Mouse (Mus musculus) thymus, postnatal 25 days (tissue): Measurements from ENCODE around the gene Pm20d1.

ENCODE experiments used
- DNase-seq: peaks from one replicate; pipeline ENCODE4 v3.0.0; 2022

Pm20d1 gene

GRCm38 (mm10) chr1:131795171-131795570 lies 2.0 kb upstream of the Pm20d1 start:
- DNase-seq, result no peak

GRCm38 (mm10) chr1:131800001-131800400 lies 2.8 kb downstream of the Pm20d1 start:
- no peak for DNase-seq

GRCm38 (mm10) chr1:131801071-131801470 lies 3.9 kb downstream of the Pm20d1 start:
- no peak for DNase-seq

- no peak for DNase-seq
Observed at GRCm38 (mm10) chr1:131802652-131803051, 5.5 kb downstream of the Pm20d1 start.

GRCm38 (mm10) chr1:131804166-131804565 lies 7.0 kb downstream of the Pm20d1 start:
- DNase-seq, result no peak

GRCm38 (mm10) chr1:131808986-131809385 lies 11.8 kb downstream of the Pm20d1 start:
- no peak for DNase-seq

- DNase-seq, result no peak
Observed at GRCm38 (mm10) chr1:131809651-131810050, 12.5 kb downstream of the Pm20d1 start.

- no peak for DNase-seq
Observed at GRCm38 (mm10) chr1:131811393-131811792, 14.2 kb downstream of the Pm20d1 start.

GRCm38 (mm10) chr1:131812006-131812405 lies 14.8 kb downstream of the Pm20d1 start:
- no peak for DNase-seq

GRCm38 (mm10) chr1:131812631-131813295 lies 15.6 kb downstream of the Pm20d1 start:
- DNase-seq, result no peak

GRCm38 (mm10) chr1:131813731-131814130 lies 16.6 kb downstream of the Pm20d1 start:
- no peak for DNase-seq

- no peak for DNase-seq
Observed at GRCm38 (mm10) chr1:131814191-131814590, 17.0 kb downstream of the Pm20d1 start.

- no peak for DNase-seq
Observed at GRCm38 (mm10) chr1:131816886-131817285, 19.7 kb downstream of the Pm20d1 start.

- peak; percentile 22 for DNase-seq
Observed at GRCm38 (mm10) chr1:131820353-131820752, 23.2 kb downstream of the Pm20d1 start.

GRCm38 (mm10) chr1:131820887-131821328 lies 23.7 kb downstream of the Pm20d1 start:
- no peak for DNase-seq

- no peak for DNase-seq
Observed at GRCm38 (mm10) chr1:131822292-131822691, 25.1 kb downstream of the Pm20d1 start.

- DNase-seq, result no peak
Observed at GRCm38 (mm10) chr1:131822856-131823492, 25.8 kb downstream of the Pm20d1 start.

- DNase-seq, result no peak
Observed at GRCm38 (mm10) chr1:131823563-131823962, 26.4 kb downstream of the Pm20d1 start.

- DNase-seq, result peak; percentile 20
Observed at GRCm38 (mm10) chr1:131824528-131825181, 27.5 kb downstream of the Pm20d1 start.

- no peak for DNase-seq
Observed at GRCm38 (mm10) chr1:131827207-131827786, 30.1 kb downstream of the Pm20d1 start, which contains the start of gene Slc41a1. Gene Slc41a1, plus strand, starts transcription at chr1:131827493.

GRCm38 (mm10) chr1:131827787-131828258 lies 30.6 kb downstream of the Pm20d1 start:
- peak; percentile 96 for DNase-seq

- peak; percentile 58 for DNase-seq
Observed at GRCm38 (mm10) chr1:131828297-131829126, 31.3 kb downstream of the Pm20d1 start.
